ENCODE assay signal across 8 mouse cellular contexts in genomic region chr4:154105381-154106001, GRCm38 (mm10). TPM values are rescaled to one million over a fixed set of nuclear protein-coding genes. Genes with fewer than 3 reads are reported as not detected.
DNase-seq lines count a peak whose midpoint lies in the region; ATAC-seq and TF ChIP-seq lines count a peak whose summit lies in the region.

No protein-coding gene starts in this region.

- no peaks in the 10 kb centered on the region for H3K36me3 ChIP-seq in heart, adult 2 months (ENCODE audit: control insufficient read depth, insufficient read depth, low read length)
- no peaks in the 10 kb centered on the region for H3K36me3 ChIP-seq in limb, embryonic 12.5 days
- H3K36me3 ChIP-seq in midbrain, embryonic 15.5 days (replicated peaks), result no peaks in the 10 kb centered on the region

- H3K4me1 ChIP-seq in heart, adult 2 months (ENCODE audit: control insufficient read depth, insufficient read depth, low read length), result no peaks in the 10 kb centered on the region
- H3K4me1 ChIP-seq in limb, embryonic 12.5 days (replicated peaks), result 0 out of 2 replicates have a peak, but pooled peaks cover 4% of the 10 kb centered on the region
- H3K4me1 ChIP-seq in midbrain, embryonic 15.5 days, result no peaks in the 10 kb centered on the region; the same call in 1 of the 2 replicates

- TF ChIP-seq CTCF in heart, adult 2 months (IDR thresholded peaks at IDR 0.05), result peak; percentile 81

- no peak overlapping the region for H3K4me3 ChIP-seq in heart, adult 2 months
- no peak overlapping the region for H3K4me3 ChIP-seq in limb, embryonic 12.5 days (replicated peaks)
- no peak overlapping the region; the same call in 1 of the 2 replicates for H3K4me3 ChIP-seq in midbrain, embryonic 15.5 days

- ATAC-seq in limb, embryonic 12.5 days (ENCODE audit: insufficient number of reproducible peaks, insufficient read depth, low FRiP score, low TSS enrichment, low read depth), result no peak
- 0 out of 2 replicates have a peak, but pooled peaks have one; percentile 48 for ATAC-seq in midbrain, embryonic 15.5 days (replicated peaks)

- no peak for TF ChIP-seq POLR2A in heart, adult 2 months (IDR thresholded peaks at IDR 0.05; ENCODE audit: insufficient read depth, low read depth, low read length)

- peak; percentile 32 to 59 for DNase-seq in heart, adult 2 months
- no peak for DNase-seq in heart, adult 11 months
- peak; percentile 50 to 72 for DNase-seq in cerebellum, postnatal 4 days (ENCODE audit: low spot score in 2 of 2)
- DNase-seq in gastrocnemius, postnatal 14 days, result peak; percentile 53
- peak; percentile 48 for DNase-seq in kidney, adult 11 months
- peak; percentile 32 to 55 for DNase-seq in spleen, postnatal 14 days (ENCODE audit: low spot score in 2 of 2)

- no peak overlapping the region for H3K9ac ChIP-seq in heart, adult 2 months (ENCODE audit: low read depth, low read length)
- no peak overlapping the region for H3K9ac ChIP-seq in limb, embryonic 12.5 days (replicated peaks)
- H3K9ac ChIP-seq in midbrain, embryonic 15.5 days, result no peak overlapping the region

- H3K4me2 ChIP-seq in limb, embryonic 12.5 days, result peak overlapping the region; percentile 49
- H3K4me2 ChIP-seq in midbrain, embryonic 15.5 days, result peak overlapping the region; percentile 36

- H3K27me3 ChIP-seq in heart, adult 2 months (ENCODE audit: control insufficient read depth, insufficient read depth, low read length), result no peaks in the 10 kb centered on the region; the same call in 1 of the 2 replicates
- peaks cover 70% of the 10 kb centered on the region for H3K27me3 ChIP-seq in limb, embryonic 12.5 days
- H3K27me3 ChIP-seq in midbrain, embryonic 15.5 days (replicated peaks), result peaks cover 7% of the 10 kb centered on the region; the same call in 1 of the 2 replicates

- 31% methylated on average over 20 of the region's 20 CpGs for WGBS in heart, adult 2 months
- 28% methylated on average over 20 of the region's 20 CpGs for WGBS in limb, embryonic 12.5 days
- WGBS in midbrain, embryonic 15.5 days, result 29% methylated on average over 20 of the region's 20 CpGs

- H3K27ac ChIP-seq in heart, adult 2 months, result no peak overlapping the region
- no peak overlapping the region for H3K27ac ChIP-seq in limb, embryonic 12.5 days
- H3K27ac ChIP-seq in midbrain, embryonic 15.5 days, result no peak overlapping the region

- no peaks in the 10 kb centered on the region for H3K9me3 ChIP-seq in limb, embryonic 12.5 days
- no peaks in the 10 kb centered on the region for H3K9me3 ChIP-seq in midbrain, embryonic 15.5 days

- TF ChIP-seq EP300 in heart, adult 2 months (IDR thresholded peaks at IDR 0.05; ENCODE audit: insufficient read depth, low read depth, low read length), result no peak

- H3K79me2 ChIP-seq in heart, adult 2 months (replicated peaks; ENCODE audit: control insufficient read depth, insufficient read depth, low read length), result no peaks in the 10 kb centered on the region

- intact Hi-C loops in heart, adult 2 months (cut with DNase I), result no loop called here
- intact Hi-C loops in gastrocnemius, postnatal 14 days (cut with DNase I; ENCODE audit: low total_unique reads), result no loop called here

RNA-seq across cellular contexts. Expression of gene Trp73, which starts 34.5 kb away (rescaled TPM):
- not detected for total RNA-seq in heart, adult 2 months (2021)
- 0.39 TPM in 1 of 2 replicates, not detected in the other for polyA plus RNA-seq in heart, adult 2 months (2012; rRNA removed)
- total RNA-seq in gastrocnemius, postnatal 14 days (2021), result under 1 TPM in 1 of 2 experiments, not detected in 1; 0.10 TPM
- 1.2 and 1.9 TPM in 2 replicates for polyA plus RNA-seq in limb, embryonic 12.5 days (2016; fragmentation: Nextera tagmentation; extraction: Ambion mirVana)
- polyA plus RNA-seq in midbrain, embryonic 15.5 days (2015; fragmentation: Nextera tagmentation; extraction: Ambion mirVana), result 1.2 and 1.5 TPM in 2 replicates

RNA-seq across cellular contexts. Expression of gene Wrap73, which starts 36.7 kb away (rescaled TPM):
- 10 to 100 TPM; 11.8 to 12.3 TPM for total RNA-seq in heart, adult 2 months (2021)
- 16.9 and 17.9 TPM in 2 replicates for polyA plus RNA-seq in heart, adult 2 months (2012; rRNA removed)
- 1 to 10 TPM; 7.7 to 8.8 TPM for total RNA-seq in gastrocnemius, postnatal 14 days (2021)
- 46.0 and 48.5 TPM in 2 replicates for polyA plus RNA-seq in limb, embryonic 12.5 days (2016; fragmentation: Nextera tagmentation; extraction: Ambion mirVana)
- polyA plus RNA-seq in midbrain, embryonic 15.5 days (2015; fragmentation: Nextera tagmentation; extraction: Ambion mirVana), result 46.6 and 53.9 TPM in 2 replicates

RNA-seq across cellular contexts. Expression of gene Tprgl, which starts 55.0 kb away (rescaled TPM):
- total RNA-seq in heart, adult 2 months (2021), result 100 to 1,000 TPM; 121 to 130 TPM
- polyA plus RNA-seq in heart, adult 2 months (2012; rRNA removed), result 147 and 204 TPM in 2 replicates
- 10 to 100 TPM; 81.7 to 84.5 TPM for total RNA-seq in gastrocnemius, postnatal 14 days (2021)
- polyA plus RNA-seq in limb, embryonic 12.5 days (2016; fragmentation: Nextera tagmentation; extraction: Ambion mirVana), result 111 and 115 TPM in 2 replicates
- 206 and 225 TPM in 2 replicates for polyA plus RNA-seq in midbrain, embryonic 15.5 days (2015; fragmentation: Nextera tagmentation; extraction: Ambion mirVana)
